Mouse (Mus musculus): ENCODE data around the gene Pi4k2a. TPM values are rescaled to one million over a fixed set of nuclear protein-coding genes. Genes with fewer than 3 reads are reported as not detected.

The Pi4k2a gene
- total and polyA plus RNA-seq, 3 experiments: 7.0 to 23.9 (median 10.0) TPM

GRCm38 (mm10) chr19:42170025-42170969 is 80.0 kb downstream of the Pi4k2a start (continued):
- TF ChIP-seq ZMIZ1 (IDR thresholded peaks at IDR 0.05; ENCODE audit: low read depth, low read length) (peak; percentile 75), IRF4 (IDR thresholded peaks at IDR 0.05; ENCODE audit: low read depth, low read length) (peak; percentile 58), BHLHE40 (IDR thresholded peaks at IDR 0.05; ENCODE audit: low read depth, low read length) (no peak), E2F4 (IDR thresholded peaks at IDR 0.05; ENCODE audit: insufficient replicate concordance, low read depth, low read length) (0 out of 2 replicates have a peak, but pooled peaks have one; percentile 35), MEF2A (IDR thresholded peaks at IDR 0.05; ENCODE audit: borderline replicate concordance, low read depth, low read length) (0 out of 2 replicates have a peak, but pooled peaks have one; percentile 34), POLR2AphosphoS2 (IDR thresholded peaks at IDR 0.05; ENCODE audit: low read depth, low read length) (no peak), EP300 (IDR thresholded peaks at IDR 0.05; ENCODE audit: low read length) (no peak), JUND (conservative IDR thresholded peaks at IDR 0.05; ENCODE audit: low read depth, low read length) (no peak), CHD2 (IDR thresholded peaks at IDR 0.05; ENCODE audit: low read length) (no peak), POLR2A (IDR thresholded peaks at IDR 0.05; ENCODE audit: low read depth, low read length) (peak; percentile 83), HCFC1 (IDR thresholded peaks at IDR 0.05; ENCODE audit: low read depth, low read length) (peak; percentile 81), ZC3H11A (IDR thresholded peaks at IDR 0.05; ENCODE audit: low read depth, low read length) (no peak)

Other genes starting within 250 kb of the Pi4k2a start
- 0.67 and 1.0 TPM in 2 replicates for gene Frat2, start 242.3 kb upstream of the Pi4k2a start, total RNA-seq (2012; rRNA removed)
- 0.55 and 0.68 TPM in 2 replicates for gene Frat2, start 242.3 kb upstream of the Pi4k2a start, total RNA-seq (2014; rRNA removed)
- gene Frat2, start 242.3 kb upstream of the Pi4k2a start, polyA plus RNA-seq (2012; ENCODE audit: insufficient read length, low read depth): 1.2 and 1.3 TPM in 2 replicates
- gene Rrp12, start 194.3 kb upstream of the Pi4k2a start, total RNA-seq (2012; rRNA removed): 42.5 and 58.0 TPM in 2 replicates
- 20.1 and 22.0 TPM in 2 replicates for gene Rrp12, start 194.3 kb upstream of the Pi4k2a start, total RNA-seq (2014; rRNA removed)
- gene Rrp12, start 194.3 kb upstream of the Pi4k2a start, polyA plus RNA-seq (2012; ENCODE audit: insufficient read length, low read depth): 62.4 and 64.3 TPM in 2 replicates
- gene Pgam1, start 178.5 kb upstream of the Pi4k2a start, total RNA-seq (2012; rRNA removed): 736 and 928 TPM in 2 replicates
- 1,480 and 1,507 TPM in 2 replicates for gene Pgam1, start 178.5 kb upstream of the Pi4k2a start, total RNA-seq (2014; rRNA removed)
- gene Pgam1, start 178.5 kb upstream of the Pi4k2a start, polyA plus RNA-seq (2012; ENCODE audit: insufficient read length, low read depth): 870 and 932 TPM in 2 replicates
- 56.6 and 70.0 TPM in 2 replicates for gene Exosc1, start 157.0 kb upstream of the Pi4k2a start, total RNA-seq (2012; rRNA removed)
- 68.6 and 72.6 TPM in 2 replicates for gene Exosc1, start 157.0 kb upstream of the Pi4k2a start, total RNA-seq (2014; rRNA removed)
- gene Exosc1, start 157.0 kb upstream of the Pi4k2a start, polyA plus RNA-seq (2012; ENCODE audit: insufficient read length, low read depth): 109 TPM in 2 replicates
- gene Zdhhc16, start 157.0 kb upstream of the Pi4k2a start, total RNA-seq (2012; rRNA removed): 45.5 and 49.6 TPM in 2 replicates
- 29.9 and 30.3 TPM in 2 replicates for gene Zdhhc16, start 157.0 kb upstream of the Pi4k2a start, total RNA-seq (2014; rRNA removed)
- gene Zdhhc16, start 157.0 kb upstream of the Pi4k2a start, polyA plus RNA-seq (2012; ENCODE audit: insufficient read length, low read depth): 51.1 and 54.3 TPM in 2 replicates
- 26.2 and 32.1 TPM in 2 replicates for gene Mms19, start 109.3 kb upstream of the Pi4k2a start, total RNA-seq (2012; rRNA removed)
- 34.4 and 43.3 TPM in 2 replicates for gene Mms19, start 109.3 kb upstream of the Pi4k2a start, total RNA-seq (2014; rRNA removed)
- 36.5 and 46.3 TPM in 2 replicates for gene Mms19, start 109.3 kb upstream of the Pi4k2a start, polyA plus RNA-seq (2012; ENCODE audit: insufficient read length, low read depth)
- 3.1 and 3.6 TPM in 2 replicates for gene Ubtd1, start 108.7 kb upstream of the Pi4k2a start, total RNA-seq (2012; rRNA removed)
- 3.1 and 3.4 TPM in 2 replicates for gene Ubtd1, start 108.7 kb upstream of the Pi4k2a start, total RNA-seq (2014; rRNA removed)
- gene Ubtd1, start 108.7 kb upstream of the Pi4k2a start, polyA plus RNA-seq (2012; ENCODE audit: insufficient read length, low read depth): 5.5 and 5.8 TPM in 2 replicates
- gene Ankrd2, start 54.5 kb upstream of the Pi4k2a start, total RNA-seq (2012; rRNA removed): not detected in 2 replicates
- gene Ankrd2, start 54.5 kb upstream of the Pi4k2a start, total RNA-seq (2014; rRNA removed): not detected in 2 replicates
- gene Ankrd2, start 54.5 kb upstream of the Pi4k2a start, polyA plus RNA-seq (2012; ENCODE audit: insufficient read length, low read depth): not detected in 2 replicates
- gene Hoga1, start 44.9 kb upstream of the Pi4k2a start, total RNA-seq (2012; rRNA removed): not detected in 2 replicates
- not detected in 2 replicates for gene Hoga1, start 44.9 kb upstream of the Pi4k2a start, total RNA-seq (2014; rRNA removed)
- gene Hoga1, start 44.9 kb upstream of the Pi4k2a start, polyA plus RNA-seq (2012; ENCODE audit: insufficient read length, low read depth): not detected in 2 replicates
- gene 4933411K16Rik, start 38.2 kb upstream of the Pi4k2a start, total RNA-seq (2012; rRNA removed): not detected in 2 replicates
- not detected in 2 replicates for gene 4933411K16Rik, start 38.2 kb upstream of the Pi4k2a start, total RNA-seq (2014; rRNA removed)
- gene 4933411K16Rik, start 38.2 kb upstream of the Pi4k2a start, polyA plus RNA-seq (2012; ENCODE audit: insufficient read length, low read depth): not detected in 2 replicates
- 0.04 TPM in 1 of 2 replicates, not detected in the other for gene Morn4, start 4.1 kb upstream of the Pi4k2a start, total RNA-seq (2012; rRNA removed)
- gene Morn4, start 4.1 kb upstream of the Pi4k2a start, total RNA-seq (2014; rRNA removed): not detected in 2 replicates
- 0.24 and 0.27 TPM in 2 replicates for gene Morn4, start 4.1 kb upstream of the Pi4k2a start, polyA plus RNA-seq (2012; ENCODE audit: insufficient read length, low read depth)
- 7.7 and 9.3 TPM in 2 replicates for gene Avpi1, start 38.6 kb downstream of the Pi4k2a start, total RNA-seq (2012; rRNA removed)
- 8.1 and 9.0 TPM in 2 replicates for gene Avpi1, start 38.6 kb downstream of the Pi4k2a start, total RNA-seq (2014; rRNA removed)
- 5.9 and 6.5 TPM in 2 replicates for gene Avpi1, start 38.6 kb downstream of the Pi4k2a start, polyA plus RNA-seq (2012; ENCODE audit: insufficient read length, low read depth)
- gene Marveld1, start 56.9 kb downstream of the Pi4k2a start, total RNA-seq (2012; rRNA removed): not detected in 2 replicates
- gene Marveld1, start 56.9 kb downstream of the Pi4k2a start, total RNA-seq (2014; rRNA removed): not detected in 2 replicates
- gene Marveld1, start 56.9 kb downstream of the Pi4k2a start, polyA plus RNA-seq (2012; ENCODE audit: insufficient read length, low read depth): 0.07 TPM in 1 of 2 replicates, not detected in the other
- 14.6 and 16.2 TPM in 2 replicates for gene Zfyve27, start 73.5 kb downstream of the Pi4k2a start, total RNA-seq (2012; rRNA removed)
- gene Zfyve27, start 73.5 kb downstream of the Pi4k2a start, total RNA-seq (2014; rRNA removed): 11.3 and 11.4 TPM in 2 replicates
- 18.3 and 19.2 TPM in 2 replicates for gene Zfyve27, start 73.5 kb downstream of the Pi4k2a start, polyA plus RNA-seq (2012; ENCODE audit: insufficient read length, low read depth)
- not detected in 2 replicates for gene Sfrp5, start 111.8 kb downstream of the Pi4k2a start, total RNA-seq (2012; rRNA removed)
- gene Sfrp5, start 111.8 kb downstream of the Pi4k2a start, total RNA-seq (2014; rRNA removed): not detected in 2 replicates
- gene Sfrp5, start 111.8 kb downstream of the Pi4k2a start, polyA plus RNA-seq (2012; ENCODE audit: insufficient read length, low read depth): not detected in 2 replicates
- 0.08 TPM in 2 replicates for gene Golga7b, start 157.1 kb downstream of the Pi4k2a start, total RNA-seq (2012; rRNA removed)
- 0.07 and 0.18 TPM in 2 replicates for gene Golga7b, start 157.1 kb downstream of the Pi4k2a start, total RNA-seq (2014; rRNA removed)
- 0.14 and 0.19 TPM in 2 replicates for gene Golga7b, start 157.1 kb downstream of the Pi4k2a start, polyA plus RNA-seq (2012; ENCODE audit: insufficient read length, low read depth)